Mouse (Mus musculus): ENCODE data around the gene Zfp706. TPM values are rescaled to one million over a fixed set of nuclear protein-coding genes. Genes with fewer than 3 reads are reported as not detected.

The Zfp706 gene
- total and polyA plus RNA-seq, 3 experiments, result 52.0 to 384 (median 285) TPM

DNA sequence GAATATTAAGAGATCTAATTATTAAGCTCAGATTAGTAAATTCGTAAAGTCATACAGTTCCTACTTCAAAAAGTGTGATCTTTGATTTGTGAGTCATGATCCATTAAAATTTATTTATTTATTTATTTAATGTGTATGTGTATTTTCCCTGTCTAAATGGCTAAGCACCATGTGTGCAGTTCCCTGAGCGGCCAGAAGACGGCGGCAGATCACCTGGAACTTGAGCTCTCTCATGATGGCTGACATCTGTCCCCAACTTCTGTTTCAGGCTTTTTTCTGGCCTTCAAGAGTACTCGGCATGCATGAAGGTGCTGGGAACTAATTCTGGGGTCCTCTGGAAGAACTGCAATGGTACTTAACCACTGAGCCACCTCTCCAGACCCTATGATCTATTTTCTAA lies 47.0 kb upstream of the Zfp706 start:
- in situ Hi-C loops (cut with MboI; ENCODE audit: low pct_ligation_motif_present, low pct_unique_long_range_greater_than_20kb, low sequenced_read_pairs) (no loop called here), dilution Hi-C loops (cut with MboI; ENCODE audit: extremely low pct_ligation_motif_present, extremely low pct_unique_long_range_greater_than_20kb, low sequenced_read_pairs) (no loop called here)
- Histone ChIP-seq H3K79me2 (replicated peaks; ENCODE audit: control insufficient read depth, extremely low read depth, insufficient read depth, poor library complexity, severe bottlenecking) (no peaks in the 10 kb centered on the region), H3K4me1 (ENCODE audit: control insufficient read depth in 1 of 2, insufficient read depth in 2 of 2) (no peaks in the 10 kb centered on the region), H3K27ac (ENCODE audit: insufficient read depth, low read depth) (no peak overlapping the region), H3K27me3 (replicated peaks) (no peaks in the 10 kb centered on the region), H3K4me2 (ENCODE audit: insufficient read depth, low read depth, poor library complexity, severe bottlenecking) (no peak overlapping the region), H3K9ac (ENCODE audit: insufficient read depth, low read depth) (no peak overlapping the region), H3K4me3 (replicated peaks in 1 of 3; ENCODE audit: low read depth in 2 of 3, low read length in 2 of 3, poor library complexity in 1 of 3) (no peak overlapping the region), H3K9me3 (replicated peaks; ENCODE audit: low read length) (peaks cover 27% of the 10 kb centered on the region), H3K36me3 (replicated peaks in 1 of 2; ENCODE audit: control insufficient read depth in 1 of 2, insufficient read depth in 1 of 2, low read length in 1 of 2) (no peaks in the 10 kb centered on the region)
- DNase-seq (ENCODE audit: extremely low read depth), result peak; percentile 12
- no peak for TF ChIP-seq ZKSCAN1 (IDR thresholded peaks at IDR 0.05; ENCODE audit: borderline replicate concordance, low read depth, low read length)
- TF ChIP-seq HCFC1 (IDR thresholded peaks at IDR 0.05; ENCODE audit: low read depth, low read length), result no peak
- TF ChIP-seq ETS1 (conservative IDR thresholded peaks at IDR 0.05; ENCODE audit: low read depth, low read length), result no peak
- no peak for TF ChIP-seq EP300 (IDR thresholded peaks at IDR 0.05; ENCODE audit: low read length)
- TF ChIP-seq ZMIZ1 (IDR thresholded peaks at IDR 0.05; ENCODE audit: low read depth, low read length), result no peak
- no peak for TF ChIP-seq MXI1 (IDR thresholded peaks at IDR 0.05; ENCODE audit: low read depth, low read length)
- no peak for TF ChIP-seq PAX5 (IDR thresholded peaks at IDR 0.05; ENCODE audit: low read length)
- no peak for TF ChIP-seq TCF12 (IDR thresholded peaks at IDR 0.05; ENCODE audit: low read depth, low read length)
- TF ChIP-seq NRF1 (IDR thresholded peaks at IDR 0.05; ENCODE audit: low read depth, low read length), result no peak
- TF ChIP-seq RAD21 (IDR thresholded peaks at IDR 0.05; ENCODE audit: low read depth, low read length), result peak; percentile 28
- TF ChIP-seq CTCF (conservative IDR thresholded peaks at IDR 0.05 in 1 of 2, IDR thresholded peaks at IDR 0.05 in 1 of 2; ENCODE audit: low read depth in 2 of 2, low read length in 2 of 2), result peak in 1 of 2 experiments; percentile 37; a peak in 2 of 4 replicates
- no peak for TF ChIP-seq ZNF384 (IDR thresholded peaks at IDR 0.05; ENCODE audit: low read depth, low read length)
- no peak for TF ChIP-seq POLR2A (IDR thresholded peaks at IDR 0.05; ENCODE audit: low read depth, low read length)
- TF ChIP-seq TBP (conservative IDR thresholded peaks at IDR 0.05; ENCODE audit: low read depth, low read length), result no peak
- no peak for TF ChIP-seq JUND (conservative IDR thresholded peaks at IDR 0.05; ENCODE audit: low read depth, low read length)
- no peak for TF ChIP-seq CHD1 (IDR thresholded peaks at IDR 0.05; ENCODE audit: low read depth, low read length)
- no peak for TF ChIP-seq POLR2AphosphoS2 (IDR thresholded peaks at IDR 0.05; ENCODE audit: low read depth, low read length)
- no peak for TF ChIP-seq E2F4 (IDR thresholded peaks at IDR 0.05; ENCODE audit: insufficient replicate concordance, low read depth, low read length)
- TF ChIP-seq SMC3 (IDR thresholded peaks at IDR 0.05; ENCODE audit: low read depth, low read length), result peak; percentile 20; the same call in 1 of the 2 replicates
- TF ChIP-seq UBTF (IDR thresholded peaks at IDR 0.05; ENCODE audit: low read depth, low read length), result no peak

- no peaks in the 10 kb centered on the region for H3K79me2 ChIP-seq (replicated peaks; ENCODE audit: control insufficient read depth, extremely low read depth, insufficient read depth, poor library complexity, severe bottlenecking)
- H3K36me3 ChIP-seq (replicated peaks in 1 of 2; ENCODE audit: control insufficient read depth in 1 of 2, insufficient read depth in 1 of 2, low read length in 1 of 2), result no peaks in the 10 kb centered on the region
- no peaks in the 10 kb centered on the region for H3K27me3 ChIP-seq (replicated peaks)
- no peak for DNase-seq (ENCODE audit: extremely low read depth)
- H3K4me1 ChIP-seq (ENCODE audit: control insufficient read depth in 1 of 2, insufficient read depth in 2 of 2), result no peaks in the 10 kb centered on the region
- H3K27ac ChIP-seq (ENCODE audit: insufficient read depth, low read depth), result no peak overlapping the region
- peaks cover 27% of the 10 kb centered on the region for H3K9me3 ChIP-seq (replicated peaks; ENCODE audit: low read length)
- TF ChIP-seq MAX (IDR thresholded peaks at IDR 0.05; ENCODE audit: low read length) (no peak), RCOR1 (conservative IDR thresholded peaks at IDR 0.05; ENCODE audit: low read depth, low read length) (no peak), ETS1 (conservative IDR thresholded peaks at IDR 0.05; ENCODE audit: low read depth, low read length) (no peak), ZNF384 (IDR thresholded peaks at IDR 0.05; ENCODE audit: low read depth, low read length) (no peak), SMC3 (IDR thresholded peaks at IDR 0.05; ENCODE audit: low read depth, low read length) (no peak), CHD1 (IDR thresholded peaks at IDR 0.05; ENCODE audit: low read depth, low read length) (no peak), CTCF (conservative IDR thresholded peaks at IDR 0.05 in 1 of 2, IDR thresholded peaks at IDR 0.05 in 1 of 2; ENCODE audit: low read depth in 2 of 2, low read length in 2 of 2) (no peak), TCF12 (IDR thresholded peaks at IDR 0.05; ENCODE audit: low read depth, low read length) (no peak), JUN (IDR thresholded peaks at IDR 0.05; ENCODE audit: insufficient read depth, low read depth, low read length) (no peak), BHLHE40 (IDR thresholded peaks at IDR 0.05; ENCODE audit: low read depth, low read length) (no peak), GABPA (IDR thresholded peaks at IDR 0.05; ENCODE audit: insufficient replicate concordance, low read depth, low read length) (no peak), UBTF (IDR thresholded peaks at IDR 0.05; ENCODE audit: low read depth, low read length) (no peak), HCFC1 (IDR thresholded peaks at IDR 0.05; ENCODE audit: low read depth, low read length) (no peak), RAD21 (IDR thresholded peaks at IDR 0.05; ENCODE audit: low read depth, low read length) (no peak), IRF4 (IDR thresholded peaks at IDR 0.05; ENCODE audit: low read depth, low read length) (no peak)
- no peak overlapping the region for H3K4me3 ChIP-seq (replicated peaks in 1 of 3; ENCODE audit: low read depth in 2 of 3, low read length in 2 of 3, poor library complexity in 1 of 3)
- in situ Hi-C loops (cut with MboI; ENCODE audit: low pct_ligation_motif_present, low pct_unique_long_range_greater_than_20kb, low sequenced_read_pairs), result no loop called here
- dilution Hi-C loops (cut with MboI; ENCODE audit: extremely low pct_ligation_motif_present, extremely low pct_unique_long_range_greater_than_20kb, low sequenced_read_pairs), result no loop called here
- H3K4me2 ChIP-seq (ENCODE audit: insufficient read depth, low read depth, poor library complexity, severe bottlenecking), result no peak overlapping the region
- no peak overlapping the region for H3K9ac ChIP-seq (ENCODE audit: insufficient read depth, low read depth)
Measured at GRCm38 (mm10) chr15:37053085-37053762, 45.7 kb upstream of the Zfp706 start.
